Mouse (Mus musculus) T-helper 17 cell (primary cell): ENCODE measurements around the gene Pnpo.

Source experiments
- in situ Hi-C, 2 experiments: fragments of 300-600 bp; cut with MboI, MseI; formaldehyde crosslinking; loops; 1 replicate in 1 of 2; 2 replicates in 1 of 2; pipeline ENCODE4 v1.15.1; 2025; ENCODE audit warnings: high pct_unique_total_duplicates in 2 of 2

Gene Pnpo

GRCm38 (mm10) chr11:96970341-96970740, 26.6 kb upstream of the Pnpo start:
- in situ Hi-C loops, result no loop called here

DNA sequence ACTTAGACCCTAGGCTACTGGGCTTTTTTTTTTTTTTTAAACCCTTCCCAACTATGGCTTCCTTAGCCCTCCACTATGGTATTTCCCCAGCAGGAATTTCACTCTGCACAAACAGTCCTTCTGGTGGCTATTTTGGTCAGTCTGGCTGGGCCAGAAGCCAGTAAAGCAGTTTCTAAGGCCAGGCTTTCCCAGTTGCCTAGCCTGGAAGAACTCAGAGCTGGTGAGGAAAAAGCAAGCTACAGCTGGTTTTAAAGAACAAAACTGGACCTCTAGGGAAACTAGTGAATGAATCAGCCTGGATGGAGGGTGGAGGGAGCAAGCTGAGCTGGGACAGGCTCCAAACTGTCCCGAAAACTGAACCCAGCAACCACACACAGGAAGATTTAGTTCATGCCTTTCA, 26.0 kb upstream of the Pnpo start:
- in situ Hi-C loops, result no loop called here

DNA sequence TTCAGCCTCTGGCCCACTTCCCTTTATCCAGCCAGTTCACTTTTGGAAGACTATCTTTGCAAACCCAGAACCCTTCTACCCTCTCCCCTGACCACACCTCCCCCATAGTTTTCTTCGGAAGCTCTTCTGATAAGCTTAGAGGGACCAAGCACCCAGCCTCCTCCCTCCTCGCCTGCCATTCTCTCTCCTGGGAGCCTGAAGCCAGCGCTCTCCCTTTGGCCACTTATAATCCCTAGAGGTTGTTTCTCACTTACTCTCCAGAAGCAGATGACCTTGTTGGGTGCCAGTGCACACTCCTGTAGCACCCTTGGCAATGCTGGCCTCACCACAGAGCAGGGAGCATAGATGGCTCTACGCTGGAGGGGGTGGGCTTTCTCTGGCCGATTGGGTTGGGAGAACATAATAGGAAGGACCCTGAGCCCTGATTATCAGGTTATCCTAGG, 25.5 kb upstream of the Pnpo start:
- in situ Hi-C loops, result no loop called here

GRCm38 (mm10) chr11:96968476-96968875, 24.7 kb upstream of the Pnpo start:
- in situ Hi-C loops, result no loop called here

GRCm38 (mm10) chr11:96967544-96968269, 23.9 kb upstream of the Pnpo start:
- in situ Hi-C loops, result no loop called here

GRCm38 (mm10) chr11:96966914-96967543, 23.2 kb upstream of the Pnpo start:
- in situ Hi-C loops, result no loop called here

GRCm38 (mm10) chr11:96966172-96966571, 22.4 kb upstream of the Pnpo start:
- in situ Hi-C loops, result no loop called here

DNA sequence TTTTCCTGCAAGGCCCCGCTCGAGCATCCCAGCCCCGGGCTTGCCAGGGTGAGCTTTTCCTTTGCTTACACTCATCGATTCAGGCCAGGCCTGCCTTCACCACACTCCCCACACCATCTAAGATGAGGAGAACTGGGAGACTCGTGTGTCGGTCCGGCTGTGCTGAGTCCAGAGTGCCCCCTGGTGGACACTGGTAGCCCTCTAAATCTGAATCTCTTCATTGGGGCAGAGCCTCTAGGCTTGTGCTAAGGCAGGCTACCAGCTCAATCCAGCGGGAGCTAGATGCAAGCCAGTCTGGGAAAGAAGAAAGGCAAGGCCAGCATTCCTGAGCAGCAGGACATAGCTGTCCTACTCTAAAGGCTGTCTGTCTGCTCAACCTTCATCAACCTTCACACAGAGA, 19.8 kb upstream of the Pnpo start:
- in situ Hi-C loops, result no loop called here

GRCm38 (mm10) chr11:96957061-96957805, 13.4 kb upstream of the Pnpo start:
- in situ Hi-C loops, result no loop called here

- in situ Hi-C loops, result no loop called here
These were observed 12.4 kb upstream of the Pnpo start for GRCm38 (mm10) chr11:96956009-96956724.

DNA sequence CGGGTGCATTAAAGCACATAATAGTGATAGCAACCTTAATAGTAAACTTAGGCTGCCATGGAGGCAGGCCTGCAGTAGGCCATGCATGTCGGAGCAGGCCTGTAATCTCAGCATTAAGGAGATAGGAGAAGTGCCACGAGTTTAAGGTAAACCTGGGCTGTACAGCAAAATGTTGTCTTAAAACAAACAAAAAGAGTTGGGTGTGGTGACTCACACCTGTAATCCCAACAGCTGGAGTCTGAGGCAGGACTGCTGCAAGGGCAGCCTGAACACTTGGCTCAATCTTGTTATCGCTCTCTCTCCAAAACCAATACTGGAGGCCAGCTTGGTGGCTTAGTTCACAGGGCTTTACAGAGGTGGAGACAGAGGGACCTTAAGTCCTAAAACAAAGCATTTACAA, 11.3 kb upstream of the Pnpo start:
- in situ Hi-C loops, result no loop called here

- in situ Hi-C loops, result loop anchor here in 1 of 2 experiments (5.0 kb wide), 1 partner anchor 86 kb away; no protein-coding TSS in a partner anchor
These were observed 9.1 kb upstream of the Pnpo start for GRCm38 (mm10) chr11:96952896-96953295.

DNA sequence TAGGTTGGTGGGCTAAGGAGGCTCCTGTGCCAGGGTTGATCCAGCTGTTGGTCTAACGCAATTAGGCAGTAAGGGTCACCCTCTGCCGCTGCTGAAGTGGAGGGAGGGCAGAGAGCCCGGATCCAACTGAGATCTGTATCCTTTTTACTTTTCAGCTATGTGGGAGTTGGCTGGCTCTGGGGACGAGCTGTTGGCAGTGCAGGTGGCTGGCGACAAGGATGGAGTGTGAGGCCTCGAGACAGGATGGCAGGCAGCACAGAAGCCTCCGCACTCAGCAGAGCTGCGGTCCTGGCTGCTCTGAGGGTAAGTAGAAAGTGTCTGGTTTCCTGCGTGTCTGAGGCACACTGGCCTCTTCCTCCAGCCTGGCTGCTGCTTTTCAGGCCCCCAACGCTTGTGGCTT, 8.6 kb upstream of the Pnpo start:
- in situ Hi-C loops, result loop anchor here in 1 of 2 experiments (5.0 kb wide), 1 partner anchor 85 kb away; no protein-coding TSS in a partner anchor

GRCm38 (mm10) chr11:96950767-96951166, 7.0 kb upstream of the Pnpo start:
- in situ Hi-C loops, result loop anchor here in 1 of 2 experiments (5.0 kb wide), 1 partner anchor 83 kb away; no protein-coding TSS in a partner anchor

- in situ Hi-C loops, result no loop called here
These were observed 4.1 kb upstream of the Pnpo start for GRCm38 (mm10) chr11:96947849-96948248.

DNA sequence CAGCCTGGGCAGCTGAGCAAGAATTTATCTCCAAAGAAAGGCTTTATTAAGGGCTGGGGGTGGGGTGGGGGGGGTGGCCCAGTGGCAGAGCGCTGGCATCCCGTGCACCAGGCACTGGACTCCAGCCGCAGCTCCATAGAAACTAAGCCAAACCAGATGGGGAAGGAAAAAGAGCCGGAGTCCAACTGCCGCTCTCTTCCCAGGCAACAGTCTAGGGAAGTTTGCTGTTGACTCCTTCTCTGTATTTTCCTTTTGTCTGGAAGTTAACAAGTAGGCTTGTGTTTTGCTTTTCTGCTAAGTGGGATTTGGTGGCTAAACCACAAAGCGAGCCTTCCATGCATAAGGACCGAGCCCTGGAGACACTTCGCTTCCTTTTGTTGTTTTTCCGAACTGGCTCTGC, 2.7 kb upstream of the Pnpo start:
- in situ Hi-C loops, result no loop called here

DNA sequence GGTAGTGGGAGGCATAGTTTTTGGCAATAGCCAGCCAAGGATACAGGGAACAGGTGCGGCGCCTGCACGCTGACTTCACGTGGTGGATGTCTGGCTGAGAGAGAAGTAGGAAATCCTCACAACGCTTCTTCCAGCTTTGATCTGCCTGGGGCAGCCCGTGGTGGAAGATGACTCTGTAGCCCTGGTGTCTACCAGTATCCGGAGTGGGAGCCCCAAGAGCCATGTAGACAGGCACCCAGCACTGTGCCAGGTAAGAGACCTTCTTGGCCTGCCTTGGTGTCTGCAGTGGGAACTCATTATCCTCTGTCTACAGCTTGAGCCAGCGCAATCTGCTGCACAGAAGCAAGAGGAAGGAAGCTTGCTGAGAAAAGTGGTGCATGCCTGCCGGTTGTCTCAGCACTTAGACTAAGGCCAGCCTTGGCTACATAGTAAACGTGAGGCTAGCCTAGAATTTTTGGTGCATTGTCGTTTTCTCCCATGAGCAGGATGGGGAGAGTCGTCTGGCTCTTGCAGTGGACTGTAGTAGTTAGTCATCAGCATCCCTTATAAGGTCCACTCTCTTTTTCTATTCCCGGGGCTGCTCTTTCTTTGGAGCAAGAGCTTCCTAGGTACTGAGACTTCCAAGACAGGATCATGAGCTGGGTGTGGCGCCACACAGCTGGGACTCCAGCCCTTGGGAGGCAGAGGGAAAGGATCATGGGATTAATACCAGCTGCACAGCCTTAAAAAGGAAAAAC, 1.2 kb upstream of the Pnpo start:
- in situ Hi-C loops, result no loop called here

DNA sequence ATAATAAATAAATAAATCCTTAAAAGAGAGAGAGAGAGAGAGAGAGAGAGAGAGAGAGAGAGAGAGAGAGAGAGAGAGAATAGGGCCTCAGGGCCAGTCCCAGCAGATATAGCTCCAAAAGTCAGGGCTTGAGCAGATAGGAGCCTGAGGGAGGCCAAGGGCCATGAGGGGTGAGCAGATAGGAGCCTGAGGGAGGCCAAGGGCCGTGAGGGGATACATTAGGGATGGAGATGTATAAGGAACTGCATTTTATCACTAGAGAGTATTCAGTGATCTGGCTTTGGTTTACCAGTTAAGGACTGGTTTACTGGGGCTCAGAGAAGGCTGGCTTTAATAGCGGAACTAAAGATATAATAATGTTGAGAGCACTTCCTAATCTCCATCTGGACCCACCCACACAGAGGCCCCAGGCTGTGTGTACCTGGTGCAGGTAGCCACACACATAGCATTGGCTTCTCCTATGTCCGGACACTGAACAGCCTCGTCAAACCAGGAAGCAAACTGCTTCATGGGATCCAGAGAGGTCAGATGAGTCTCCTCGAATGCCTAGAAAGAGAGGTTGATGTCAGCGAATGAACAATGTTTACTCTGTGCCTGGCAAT, 1.7 kb downstream of the Pnpo start:
- in situ Hi-C loops, result no loop called here

DNA sequence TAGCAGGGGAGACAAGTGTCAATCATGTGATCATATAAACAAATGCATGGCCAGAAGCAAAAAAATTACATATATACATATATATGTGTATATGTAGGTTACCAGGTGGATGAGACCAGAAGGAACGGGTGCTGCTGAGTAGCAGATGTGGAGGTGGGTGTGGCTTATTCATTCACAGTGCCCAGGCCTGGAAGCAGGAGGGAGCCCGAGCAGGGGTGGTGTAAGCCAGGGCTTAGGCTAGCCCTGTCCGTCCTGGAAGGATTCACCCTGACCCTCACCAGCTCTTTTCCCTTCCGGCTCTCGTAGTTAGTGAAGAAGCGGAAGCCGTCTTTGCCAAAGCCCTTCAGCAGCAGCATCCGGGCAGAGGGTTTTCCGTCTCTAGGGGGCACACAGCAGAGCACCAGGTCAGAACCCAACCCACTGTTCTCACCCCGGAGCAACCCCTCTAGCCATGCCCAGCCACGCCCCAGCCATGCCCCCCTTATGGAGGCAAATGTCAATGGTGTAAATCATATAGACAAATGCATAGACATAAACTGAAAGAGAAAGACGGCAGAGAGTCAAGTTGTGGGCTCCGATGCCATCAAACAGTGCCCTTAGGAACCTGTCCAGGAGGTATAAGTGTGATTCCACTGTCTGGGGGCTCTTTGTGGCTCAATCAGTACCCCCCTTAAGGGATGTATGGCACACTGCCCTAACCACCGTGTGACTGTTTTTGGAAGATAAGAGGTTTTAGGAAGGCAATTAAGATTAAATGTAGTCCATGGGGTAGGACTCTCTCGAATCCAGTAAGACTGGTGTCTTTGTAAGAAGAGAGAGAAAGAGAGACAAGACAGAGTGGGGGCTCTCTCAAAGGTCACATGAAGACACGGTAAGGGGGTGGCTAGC, 3.0 kb downstream of the Pnpo start:
- in situ Hi-C loops, result no loop called here

- in situ Hi-C loops, result no loop called here
These were observed 5.4 kb downstream of the Pnpo start for GRCm38 (mm10) chr11:96938426-96938800.
